Mouse (Mus musculus): ENCODE measurements around the gene Cyp2d22. TPM values are rescaled to one million over a fixed set of nuclear protein-coding genes. Genes with fewer than 3 reads are reported as not detected.
"Not testable (repeated sequence)": the region's sequence is repeated elsewhere in the genome, so short reads cannot be mapped to it uniquely, and the experiment has no call there.

Gene Cyp2d22
- total RNA-seq, 2 experiments from 2014 or later = 10.8 to 14.5 TPM

- peak; percentile 49 for DNase-seq
Observed at GRCm38 (mm10) chr15:82376393-82377138, 3.5 kb downstream of the Cyp2d22 start.

GRCm38 (mm10) chr15:82375855-82376254, 4.2 kb downstream of the Cyp2d22 start:
- no peak for DNase-seq

GRCm38 (mm10) chr15:82374437-82374836, 5.6 kb downstream of the Cyp2d22 start:
- no peak for DNase-seq

GRCm38 (mm10) chr15:82372991-82373390, 7.1 kb downstream of the Cyp2d22 start:
- no peak for DNase-seq

- no peak for DNase-seq
Observed at GRCm38 (mm10) chr15:82372446-82372845, 7.6 kb downstream of the Cyp2d22 start.

GRCm38 (mm10) chr15:82368851-82369250, 11.2 kb downstream of the Cyp2d22 start:
- no peak for DNase-seq

- no peak for DNase-seq
Observed at GRCm38 (mm10) chr15:82368146-82368545, 11.9 kb downstream of the Cyp2d22 start.

- not testable (repeated sequence) for DNase-seq
Observed at GRCm38 (mm10) chr15:82364561-82364960, 15.5 kb downstream of the Cyp2d22 start.

- DNase-seq = not testable (repeated sequence)
Observed at GRCm38 (mm10) chr15:82363801-82364200, 16.3 kb downstream of the Cyp2d22 start.

- no peak for DNase-seq
Observed at GRCm38 (mm10) chr15:82362234-82362633, 17.8 kb downstream of the Cyp2d22 start.

- no peak for DNase-seq
Observed at GRCm38 (mm10) chr15:82361459-82362018, 18.5 kb downstream of the Cyp2d22 start.

- DNase-seq = no peak
Observed at GRCm38 (mm10) chr15:82358431-82359260, 21.4 kb downstream of the Cyp2d22 start.

- peak; percentile 99 for DNase-seq
Observed at GRCm38 (mm10) chr15:82354126-82354945, 25.7 kb downstream of the Cyp2d22 start, which contains the start of gene Ndufa6. TSS of gene Ndufa6 (minus strand) at chr15:82354322.

- no peak for DNase-seq
Observed at GRCm38 (mm10) chr15:82353745-82354113, 26.3 kb downstream of the Cyp2d22 start.

- DNase-seq = no peak
Observed at GRCm38 (mm10) chr15:82353078-82353744, 26.8 kb downstream of the Cyp2d22 start.

GRCm38 (mm10) chr15:82351480-82351879, 28.6 kb downstream of the Cyp2d22 start:
- DNase-seq = no peak

GRCm38 (mm10) chr15:82350349-82350748, 29.7 kb downstream of the Cyp2d22 start:
- DNase-seq = no peak

GRCm38 (mm10) chr15:82348999-82349341, 31.1 kb downstream of the Cyp2d22 start:
- no peak for DNase-seq

- DNase-seq = no peak
Observed at GRCm38 (mm10) chr15:82348258-82348998, 31.6 kb downstream of the Cyp2d22 start.

- no peak for DNase-seq
Observed at GRCm38 (mm10) chr15:82347852-82348251, 32.2 kb downstream of the Cyp2d22 start.

- DNase-seq = no peak
Observed at GRCm38 (mm10) chr15:82347303-82347676, 32.8 kb downstream of the Cyp2d22 start.
